Mouse (Mus musculus): ENCODE data around the gene Cdc45. TPM values are rescaled to one million over a fixed set of nuclear protein-coding genes. Genes with fewer than 3 reads are reported as not detected.

Cdc45 gene
- polyA plus RNA-seq, 1 experiment from 2014 or later: 38.9 TPM

DNA sequence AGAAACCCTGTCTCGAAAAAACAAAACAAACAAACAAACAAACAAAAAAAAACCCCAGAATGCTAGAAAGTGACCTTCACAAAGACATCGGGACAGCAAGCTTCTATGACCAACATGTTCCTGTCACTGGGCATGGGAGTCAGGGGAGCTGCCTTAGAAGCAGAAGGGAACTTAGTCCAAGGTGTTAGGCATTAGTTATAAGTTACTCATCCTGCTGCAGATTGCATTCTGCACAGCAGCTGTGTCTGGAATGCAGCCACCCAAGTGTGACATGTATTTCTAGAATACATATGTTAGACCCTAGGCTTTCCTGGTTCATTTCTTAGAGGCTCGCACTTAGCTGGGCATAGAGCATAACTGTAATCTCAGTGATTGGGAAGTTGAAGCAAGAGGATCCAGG lies 16.8 kb upstream of the Cdc45 start:
- Histone ChIP-seq H3K4me3 (no peak overlapping the region), H3K27me3 (replicated peaks) (no peaks in the 10 kb centered on the region), H3K27ac (ENCODE audit: poor library complexity, severe bottlenecking) (no peak overlapping the region), H3K4me1 (replicated peaks) (no peaks in the 10 kb centered on the region), H3K4me2 (no peak overlapping the region), H3K36me3 (peaks cover 90% of the 10 kb centered on the region), H3K9me3 (replicated peaks) (no peaks in the 10 kb centered on the region), H3K9ac (no peak overlapping the region)
- no peak for ATAC-seq (ENCODE audit: insufficient number of reproducible peaks, low FRiP score)
- WGBS: 91% methylated on average over 3 of the region's 3 CpGs

- H3K27ac ChIP-seq (ENCODE audit: poor library complexity, severe bottlenecking): no peak overlapping the region
- no peak for ATAC-seq (ENCODE audit: insufficient number of reproducible peaks, low FRiP score)
- 86% methylated on average over 4 of the region's 4 CpGs for WGBS
Measured at GRCm38 (mm10) chr16:18822925-18823324, 11.1 kb upstream of the Cdc45 start.

DNA sequence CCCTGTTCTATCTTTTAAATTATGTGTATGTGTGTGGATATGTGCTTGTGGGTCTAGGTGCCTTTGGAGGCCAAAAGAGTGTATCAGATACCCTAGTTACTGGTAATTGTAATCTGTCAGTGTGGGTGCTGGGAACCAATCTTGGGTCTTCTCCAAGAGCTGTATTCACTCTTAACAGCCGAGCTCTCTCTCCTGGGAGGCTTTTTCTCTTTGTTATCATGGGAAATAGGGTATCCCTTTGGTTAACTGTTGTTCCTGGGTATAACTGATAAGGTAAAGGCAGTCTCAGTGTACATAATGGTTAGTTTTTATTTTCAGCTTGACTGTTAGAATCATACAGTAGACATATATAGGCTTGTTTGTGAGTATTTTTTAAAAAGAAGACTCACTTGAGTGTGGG lies 10.6 kb upstream of the Cdc45 start:
- H3K27me3 ChIP-seq (replicated peaks): no peaks in the 10 kb centered on the region
- H3K9ac ChIP-seq: no peak overlapping the region
- no peaks in the 10 kb centered on the region for H3K9me3 ChIP-seq (replicated peaks)
- H3K4me3 ChIP-seq: no peak overlapping the region
- peaks cover 96% of the 10 kb centered on the region for H3K36me3 ChIP-seq
- no peak overlapping the region for H3K27ac ChIP-seq (ENCODE audit: poor library complexity, severe bottlenecking)
- no peak overlapping the region for H3K4me2 ChIP-seq
- 66% methylated on average over 1 of the region's 1 CpGs for WGBS
- no peaks in the 10 kb centered on the region for H3K4me1 ChIP-seq (replicated peaks)
- ATAC-seq (ENCODE audit: insufficient number of reproducible peaks, low FRiP score): no peak

More at GRCm38 (mm10) chr16:18822925-18823324, 11.1 kb upstream of the Cdc45 start:
- Histone ChIP-seq H3K4me2 (no peak overlapping the region), H3K4me1 (replicated peaks) (no peaks in the 10 kb centered on the region), H3K27me3 (replicated peaks) (no peaks in the 10 kb centered on the region), H3K9ac (no peak overlapping the region), H3K36me3 (peaks cover 96% of the 10 kb centered on the region), H3K9me3 (replicated peaks) (no peaks in the 10 kb centered on the region), H3K4me3 (no peak overlapping the region)

GRCm38 (mm10) chr16:18812385-18812910 lies 661 bp upstream of the Cdc45 start:
- WGBS: 2% methylated on average over 31 of the region's 31 CpGs
- H3K27ac ChIP-seq (ENCODE audit: poor library complexity, severe bottlenecking): peak overlapping the region; percentile 82
- H3K4me3 ChIP-seq: peak overlapping the region; percentile 85
- peak overlapping the region; percentile 84 for H3K4me2 ChIP-seq
- no peaks in the 10 kb centered on the region for H3K9me3 ChIP-seq (replicated peaks)
- H3K4me1 ChIP-seq (replicated peaks): peaks cover 16% of the 10 kb centered on the region
- peaks cover 44% of the 10 kb centered on the region for H3K36me3 ChIP-seq
- no peaks in the 10 kb centered on the region for H3K27me3 ChIP-seq (replicated peaks)
- peak overlapping the region; percentile 92 for H3K9ac ChIP-seq
- ATAC-seq (ENCODE audit: insufficient number of reproducible peaks, low FRiP score): peak; percentile 51

DNA sequence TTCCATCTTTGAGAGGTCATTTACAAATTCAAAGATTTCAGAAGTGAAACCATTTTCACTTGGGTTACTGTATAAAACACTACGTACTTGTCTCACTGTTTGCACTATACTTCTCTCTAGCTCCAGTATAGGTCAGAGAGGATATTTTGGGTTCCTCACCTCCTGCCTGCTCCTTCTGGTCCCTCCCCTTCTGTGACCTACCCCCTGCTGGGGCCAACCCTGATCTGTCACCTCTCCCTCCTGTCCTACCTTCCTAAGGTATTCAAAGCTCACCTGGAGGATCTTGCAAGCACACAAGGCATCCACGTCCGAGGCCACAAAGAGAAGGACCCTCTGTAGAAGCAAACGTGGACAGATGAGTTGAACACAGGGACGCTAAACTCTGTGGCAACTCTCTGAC lies 755 bp downstream of the Cdc45 start:
- no peak for ATAC-seq (ENCODE audit: insufficient number of reproducible peaks, low FRiP score)
- H3K4me1 ChIP-seq (replicated peaks): peaks cover 16% of the 10 kb centered on the region
- no peaks in the 10 kb centered on the region for H3K27me3 ChIP-seq (replicated peaks)
- WGBS: 8% methylated on average over 5 of the region's 5 CpGs
- H3K9ac ChIP-seq: peak overlapping the region; percentile 70
- peaks cover 44% of the 10 kb centered on the region for H3K36me3 ChIP-seq
- no peak overlapping the region for H3K27ac ChIP-seq (ENCODE audit: poor library complexity, severe bottlenecking)
- peak overlapping the region; percentile 85 for H3K4me3 ChIP-seq
- H3K4me2 ChIP-seq: peak overlapping the region; percentile 84
- H3K9me3 ChIP-seq (replicated peaks): no peaks in the 10 kb centered on the region

DNA sequence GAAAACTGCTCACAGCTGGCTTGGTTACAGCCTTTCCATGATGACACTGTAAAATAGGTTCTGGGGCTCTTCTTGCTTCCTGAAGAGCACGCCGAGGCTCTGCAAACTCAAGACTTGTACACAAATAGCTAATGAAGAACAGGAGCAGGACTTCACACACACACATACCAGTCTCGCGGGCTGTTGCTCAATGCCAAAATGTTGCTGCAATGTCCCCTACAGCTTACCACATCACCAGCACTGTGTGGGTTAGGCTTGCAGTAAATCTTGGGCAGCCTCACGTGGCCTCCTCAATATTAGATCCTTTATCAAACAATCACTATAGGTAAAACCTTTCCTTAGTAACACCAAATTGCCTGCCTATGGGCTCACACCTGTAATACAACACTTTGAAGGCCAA lies 2.8 kb downstream of the Cdc45 start:
- H3K4me2 ChIP-seq: no peak overlapping the region
- no peak overlapping the region for H3K9ac ChIP-seq
- no peak overlapping the region for H3K4me3 ChIP-seq
- no peaks in the 10 kb centered on the region for H3K27me3 ChIP-seq (replicated peaks)
- no peaks in the 10 kb centered on the region for H3K9me3 ChIP-seq (replicated peaks)
- H3K4me1 ChIP-seq (replicated peaks): peaks cover 16% of the 10 kb centered on the region
- peaks cover 46% of the 10 kb centered on the region for H3K36me3 ChIP-seq
- no peak overlapping the region for H3K27ac ChIP-seq (ENCODE audit: poor library complexity, severe bottlenecking)
- ATAC-seq (ENCODE audit: insufficient number of reproducible peaks, low FRiP score): no peak
- WGBS: 94% methylated on average over 5 of the region's 5 CpGs

DNA sequence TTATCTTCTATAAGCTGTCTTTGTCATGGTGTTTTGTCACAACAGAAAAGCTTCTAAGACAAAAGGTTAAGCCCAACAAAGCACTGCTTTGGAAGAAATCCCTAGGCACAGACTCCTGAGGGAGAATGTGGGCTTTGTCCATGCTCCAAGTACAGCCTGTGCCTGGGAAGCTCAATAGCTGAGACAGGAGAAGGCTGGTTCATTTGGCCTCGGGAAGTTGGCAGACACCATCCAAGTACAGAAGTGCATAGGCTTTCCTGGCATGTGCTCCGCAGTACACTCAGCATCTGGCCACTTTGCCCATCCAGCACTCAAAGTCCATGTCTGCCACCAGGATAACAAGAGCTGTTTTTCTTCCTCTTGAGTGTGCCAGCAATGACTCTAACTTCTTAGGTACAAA lies 6.0 kb downstream of the Cdc45 start:
- Histone ChIP-seq H3K4me1 (replicated peaks) (peaks cover 3% of the 10 kb centered on the region; the same call in 1 of the 2 replicates), H3K27me3 (replicated peaks) (no peaks in the 10 kb centered on the region), H3K4me3 (no peak overlapping the region), H3K27ac (ENCODE audit: poor library complexity, severe bottlenecking) (no peak overlapping the region), H3K9ac (no peak overlapping the region), H3K9me3 (replicated peaks) (no peaks in the 10 kb centered on the region), H3K4me2 (no peak overlapping the region), H3K36me3 (peaks cover 57% of the 10 kb centered on the region)
- ATAC-seq (ENCODE audit: insufficient number of reproducible peaks, low FRiP score): no peak
- 95% methylated on average over 2 of the region's 2 CpGs for WGBS

GRCm38 (mm10) chr16:18798841-18799240 lies 12.9 kb downstream of the Cdc45 start:
- H3K4me2 ChIP-seq: no peak overlapping the region
- no peak overlapping the region for H3K4me3 ChIP-seq
- no peak overlapping the region for H3K9ac ChIP-seq
- no peaks in the 10 kb centered on the region for H3K9me3 ChIP-seq (replicated peaks)
- H3K36me3 ChIP-seq: peaks cover 76% of the 10 kb centered on the region
- no peak overlapping the region for H3K27ac ChIP-seq (ENCODE audit: poor library complexity, severe bottlenecking)
- WGBS: 80% methylated on average over 2 of the region's 2 CpGs
- no peaks in the 10 kb centered on the region for H3K27me3 ChIP-seq (replicated peaks)
- ATAC-seq (ENCODE audit: insufficient number of reproducible peaks, low FRiP score): no peak
- no peaks in the 10 kb centered on the region for H3K4me1 ChIP-seq (replicated peaks)

GRCm38 (mm10) chr16:18798151-18798550 lies 13.6 kb downstream of the Cdc45 start:
- 91% methylated on average over 5 of the region's 5 CpGs for WGBS
- H3K9ac ChIP-seq: no peak overlapping the region

DNA sequence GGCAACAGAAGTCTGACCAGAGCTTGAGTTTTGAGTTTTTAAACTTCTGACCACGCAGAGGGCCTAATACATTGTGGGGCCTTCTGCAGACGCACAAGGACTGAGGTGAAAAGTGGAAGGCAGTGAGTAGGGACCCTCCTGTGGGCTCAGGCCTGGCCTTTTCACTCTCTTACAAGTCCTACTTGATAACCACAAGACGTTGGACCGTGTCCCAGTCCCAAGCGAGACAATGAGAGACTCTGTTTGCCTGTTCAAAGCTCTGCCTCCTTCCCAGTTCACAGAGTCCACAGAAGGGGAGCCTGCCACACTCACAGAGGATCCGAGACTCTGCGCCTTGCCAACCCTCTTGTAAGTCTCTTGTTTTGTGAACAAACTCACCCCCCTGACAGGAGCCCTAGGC lies 15.1 kb downstream of the Cdc45 start:
- H3K36me3 ChIP-seq: peaks cover 90% of the 10 kb centered on the region
- no peak for ATAC-seq (ENCODE audit: insufficient number of reproducible peaks, low FRiP score)
- no peak overlapping the region for H3K9ac ChIP-seq
- no peak overlapping the region for H3K27ac ChIP-seq (ENCODE audit: poor library complexity, severe bottlenecking)
- WGBS: 79% methylated on average over 7 of the region's 7 CpGs
- no peaks in the 10 kb centered on the region for H3K9me3 ChIP-seq (replicated peaks)
- H3K4me1 ChIP-seq (replicated peaks): no peaks in the 10 kb centered on the region
- H3K27me3 ChIP-seq (replicated peaks): no peaks in the 10 kb centered on the region
- no peak overlapping the region for H3K4me3 ChIP-seq
- no peak overlapping the region for H3K4me2 ChIP-seq

More at GRCm38 (mm10) chr16:18798151-18798550, 13.6 kb downstream of the Cdc45 start:
- Histone ChIP-seq H3K27ac (ENCODE audit: poor library complexity, severe bottlenecking) (no peak overlapping the region), H3K4me1 (replicated peaks) (no peaks in the 10 kb centered on the region), H3K36me3 (peaks cover 83% of the 10 kb centered on the region), H3K4me2 (no peak overlapping the region), H3K27me3 (replicated peaks) (no peaks in the 10 kb centered on the region), H3K9me3 (replicated peaks) (no peaks in the 10 kb centered on the region), H3K4me3 (no peak overlapping the region)
- ATAC-seq (ENCODE audit: insufficient number of reproducible peaks, low FRiP score): no peak

DNA sequence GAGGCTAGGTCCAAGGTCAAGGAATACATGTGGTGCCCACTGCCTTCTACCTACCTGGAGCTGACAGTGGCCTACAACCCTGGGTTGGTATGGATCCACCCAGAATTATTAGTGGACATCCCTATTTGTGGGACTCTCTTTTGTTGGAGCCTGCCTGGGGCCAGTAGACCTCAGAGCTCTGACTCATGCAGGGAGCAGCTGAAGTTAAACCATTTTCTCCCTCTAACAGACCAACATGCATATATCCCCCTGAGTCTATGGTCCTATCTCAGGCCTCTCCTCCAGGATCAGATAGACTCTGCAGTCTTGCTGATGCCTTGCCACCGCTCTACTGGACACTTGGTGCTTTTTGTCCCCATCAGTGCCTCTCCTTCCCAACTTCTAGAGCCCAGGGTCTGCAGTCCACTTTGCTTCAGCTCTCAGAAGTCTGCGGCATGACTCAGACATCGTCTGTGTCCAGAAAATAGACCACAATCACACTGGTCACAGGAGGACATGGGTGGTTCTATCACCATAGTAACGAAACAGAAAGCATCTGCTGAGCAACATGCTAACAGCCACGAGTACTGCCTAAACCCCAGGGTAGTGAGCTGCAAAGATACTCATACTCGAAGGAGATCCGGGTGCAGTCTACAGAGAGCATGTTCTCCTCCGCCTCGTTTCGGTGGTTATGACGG lies 16.4 kb downstream of the Cdc45 start:
- ATAC-seq (ENCODE audit: insufficient number of reproducible peaks, low FRiP score): no peak
- H3K4me1 ChIP-seq (replicated peaks): no peaks in the 10 kb centered on the region
- no peaks in the 10 kb centered on the region for H3K27me3 ChIP-seq (replicated peaks)
- peaks cover 88% of the 10 kb centered on the region for H3K36me3 ChIP-seq
- no peak overlapping the region for H3K9ac ChIP-seq
- H3K4me3 ChIP-seq: no peak overlapping the region
- H3K9me3 ChIP-seq (replicated peaks): no peaks in the 10 kb centered on the region
- no peak overlapping the region for H3K27ac ChIP-seq (ENCODE audit: poor library complexity, severe bottlenecking)
- no peak overlapping the region for H3K4me2 ChIP-seq
- WGBS: 89% methylated on average over 11 of the region's 11 CpGs

All from heart, embryonic 12.5 days (tissue).